Mouse (Mus musculus) urinary bladder, postnatal 4 days (tissue): ENCODE data around the gene Krtap14.

Source experiments
- DNase-seq, 2 experiments: peaks; one replicate each; pipeline ENCODE4 v3.0.0; 2021 to 2022; ENCODE audit warnings: low spot score in 2 of 2

Gene Krtap14

GRCm38 (mm10) chr16:88826095-88826652, at the start of gene Krtap14:
TSS of gene Krtap14 (minus strand) at chr16:88826145.
- no peak for DNase-seq

GRCm38 (mm10) chr16:88874169-88874568, 48.2 kb upstream of the Krtap14 start, which contains the start of gene Krtap19-2:
TSS of gene Krtap19-2 (minus strand) at chr16:88874269.
- DNase-seq = no peak

DNA sequence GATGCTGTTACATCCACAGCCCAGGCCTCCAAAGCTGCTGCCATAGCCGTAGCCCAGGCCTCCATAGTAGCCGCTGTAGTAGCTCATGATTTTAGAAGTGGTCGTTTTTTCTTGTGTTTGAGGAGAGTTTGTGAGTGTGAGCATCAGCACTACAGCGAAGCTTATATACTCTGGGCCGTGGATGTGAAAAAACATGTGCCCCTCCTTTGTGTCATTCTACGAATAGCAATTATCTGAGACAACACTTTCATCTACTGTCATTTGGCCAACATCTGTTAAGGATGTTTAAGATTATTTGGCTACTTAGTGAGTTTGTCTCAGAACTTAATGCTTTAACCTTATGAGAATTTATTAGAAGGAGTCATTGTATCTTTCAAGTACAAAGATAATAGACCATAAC, 43.4 kb upstream of the Krtap14 start, which contains the start of gene Krtap19-1:
TSS of gene Krtap19-1 (minus strand) at position 101 of the 400 bp plus-strand sequence.
- no peak for DNase-seq

GRCm38 (mm10) chr16:88864887-88865407, 39.0 kb upstream of the Krtap14 start:
- no peak for DNase-seq

DNA sequence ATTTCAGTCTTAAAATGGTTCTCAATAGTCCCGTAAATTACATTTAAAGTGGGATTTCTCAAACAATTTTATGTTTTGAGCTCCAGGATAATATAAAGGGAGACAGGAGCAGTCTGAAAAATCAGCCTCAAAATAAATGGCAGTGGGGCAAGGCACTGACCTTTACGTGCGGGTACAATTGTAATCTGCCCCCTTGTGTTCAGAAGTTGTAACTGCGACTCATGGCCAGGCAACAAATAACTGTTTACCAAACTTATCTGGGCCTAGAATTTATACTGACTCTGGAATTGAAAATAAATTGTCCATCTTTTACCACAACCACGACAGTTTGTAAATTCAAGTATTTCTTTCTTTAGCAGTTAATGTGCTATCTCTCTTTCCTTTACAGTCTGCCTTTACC, 25.5 kb upstream of the Krtap14 start:
- no peak for DNase-seq

DNA sequence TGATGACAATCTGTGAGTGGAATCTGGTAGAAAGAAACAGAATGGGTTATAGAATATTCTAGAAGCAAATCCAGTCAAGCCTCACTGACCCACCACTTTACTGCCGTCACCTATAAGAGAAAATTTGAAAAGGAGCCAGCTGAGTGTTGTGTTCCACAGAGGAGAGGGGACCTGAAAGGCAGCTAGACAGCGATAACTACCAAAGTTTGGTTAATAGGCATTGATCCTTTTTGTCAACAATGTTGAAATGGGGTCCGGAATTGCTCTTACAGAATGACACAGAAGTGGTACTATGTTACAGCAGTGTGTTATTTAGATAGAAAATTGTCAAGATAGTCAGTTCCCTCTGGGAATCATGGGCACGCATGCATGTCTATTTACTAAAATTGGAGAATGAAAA, 22.6 kb upstream of the Krtap14 start:
- no peak for DNase-seq

DNA sequence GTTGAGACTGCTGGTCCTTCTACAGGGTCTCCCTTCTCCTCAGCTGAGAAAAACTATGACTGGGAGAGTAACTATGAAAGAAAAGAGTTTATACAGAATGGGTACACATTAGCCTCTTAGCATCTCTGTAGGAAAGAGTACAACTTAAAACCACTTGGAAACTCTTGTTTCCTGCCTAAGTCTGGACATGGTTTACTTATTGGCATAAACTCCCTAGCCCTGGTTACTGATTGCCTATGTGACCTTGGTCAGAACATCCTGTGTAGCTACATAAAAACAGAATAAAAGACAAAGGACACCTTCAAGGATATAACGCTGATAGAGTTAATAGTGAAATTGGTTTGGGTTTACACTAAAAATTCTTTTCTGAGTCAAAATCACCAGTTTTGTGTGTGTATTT, 21.4 kb upstream of the Krtap14 start:
- no peak for DNase-seq

DNA sequence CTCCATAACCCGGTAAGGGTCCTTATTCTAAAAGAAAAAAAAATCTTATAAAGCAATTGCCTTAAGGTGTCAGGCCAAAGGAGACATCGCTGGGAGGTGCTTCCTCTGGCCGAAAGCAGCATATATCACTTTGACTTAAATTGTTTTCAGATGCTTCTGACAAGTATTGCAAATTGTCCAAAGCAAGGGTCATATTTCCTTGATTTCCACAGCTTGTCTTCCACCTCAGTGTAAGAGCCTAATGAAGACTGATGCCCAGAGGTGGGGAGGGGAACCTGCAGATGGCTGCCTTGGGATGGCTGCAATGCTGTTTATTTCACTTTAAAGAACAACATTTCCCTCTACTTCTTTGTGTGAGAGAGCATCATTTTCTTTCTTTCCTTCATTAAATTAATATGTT, 1.0 kb upstream of the Krtap14 start:
- DNase-seq = no peak

GRCm38 (mm10) chr16:88823736-88824135, 2.2 kb downstream of the Krtap14 start:
- DNase-seq = no peak

DNA sequence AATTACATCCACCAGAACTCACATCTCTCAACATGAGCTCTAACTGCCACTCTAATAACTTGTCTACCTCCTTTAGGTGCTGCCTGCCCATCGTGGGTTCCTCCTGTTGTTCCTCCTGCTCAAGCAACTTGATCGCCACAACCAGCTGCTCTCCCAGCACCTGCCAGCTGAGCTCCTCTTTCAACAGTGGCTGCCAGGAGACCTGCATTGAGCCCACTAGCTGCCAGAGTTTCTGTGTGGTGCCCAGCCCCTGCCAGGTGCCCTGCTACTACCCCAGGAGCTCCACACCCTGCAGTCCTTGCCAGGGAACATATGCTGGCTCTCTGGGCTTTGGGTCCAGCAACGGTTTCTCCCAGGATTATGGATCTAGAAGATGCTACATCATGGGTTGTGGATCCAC, 5.9 kb downstream of the Krtap14 start, which contains the start of gene Krtap15:
TSS of gene Krtap15 (plus strand) at position 150 of the 400 bp plus-strand sequence.
- no peak for DNase-seq

DNA sequence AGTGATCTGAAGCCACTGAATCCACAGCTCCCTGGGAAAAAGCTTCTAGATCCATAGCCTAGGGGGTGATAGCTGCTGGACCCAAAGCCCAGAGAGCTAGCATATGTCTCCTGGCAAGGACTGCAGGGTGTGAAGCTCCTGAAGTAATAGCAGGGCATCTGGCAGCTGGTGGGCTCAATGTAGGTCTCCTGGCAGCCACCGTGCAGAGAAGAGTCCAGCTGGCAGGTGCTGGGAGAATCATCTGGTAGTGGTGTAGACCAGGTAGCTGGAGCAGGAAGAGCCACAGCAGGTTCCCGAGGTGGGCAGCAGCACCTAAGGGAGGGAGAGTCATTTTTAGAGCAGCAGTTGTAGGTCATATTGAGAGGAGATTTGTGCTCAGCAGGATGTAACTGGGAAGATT, 14.1 kb downstream of the Krtap14 start, which contains the start of gene Gm20741:
TSS of gene Gm20741 (minus strand) at position 394 of the 400 bp plus-strand sequence.
- no peak for DNase-seq

- DNase-seq = no peak
These were observed 39.2 kb downstream of the Krtap14 start for GRCm38 (mm10) chr16:88786786-88787185.

- DNase-seq = no peak
These were observed 48.3 kb downstream of the Krtap14 start, which contains the start of gene Gm5965 for GRCm38 (mm10) chr16:88777596-88777995. TSS of gene Gm5965 (plus strand) at chr16:88777896.

GRCm38 (mm10) chr16:88774106-88774505, 51.8 kb downstream of the Krtap14 start, which contains the start of gene 2310057N15Rik:
TSS of gene 2310057N15Rik (minus strand) at chr16:88774206.
- DNase-seq = no peak
